Mouse (Mus musculus): ENCODE results near the gene Dock1. TPM values are rescaled to one million over a fixed set of nuclear protein-coding genes. Genes with fewer than 3 reads are reported as not detected.

The Dock1 gene
- polyA plus RNA-seq, 1 experiment from 2014 or later = 21.9 TPM

GRCm38 (mm10) chr7:135203920-135204319 is 533.5 kb downstream of the Dock1 start:
- no peak overlapping the region for H3K4me3 ChIP-seq (ENCODE audit: low read length)
- H3K27me3 ChIP-seq (replicated peaks; ENCODE audit: control insufficient read depth, insufficient read depth, low read length) = no peaks in the 10 kb centered on the region
- H3K9ac ChIP-seq (ENCODE audit: low read depth, low read length) = no peak overlapping the region
- no peak for ATAC-seq
- no peak overlapping the region for H3K27ac ChIP-seq (ENCODE audit: low read length)
- H3K4me1 ChIP-seq (ENCODE audit: control insufficient read depth, insufficient read depth, low read length) = no peaks in the 10 kb centered on the region
- no peaks in the 10 kb centered on the region for H3K36me3 ChIP-seq (ENCODE audit: control insufficient read depth, insufficient read depth, low read length)
- no peaks in the 10 kb centered on the region for H3K9me3 ChIP-seq (ENCODE audit: control insufficient read depth, low read length)
- H3K4me2 ChIP-seq (ENCODE audit: low read depth, low read length) = no peak overlapping the region

- Histone ChIP-seq H3K9me3 (ENCODE audit: control insufficient read depth, low read length) (no peaks in the 10 kb centered on the region), H3K4me3 (ENCODE audit: low read length) (no peak overlapping the region), H3K36me3 (ENCODE audit: control insufficient read depth, insufficient read depth, low read length) (no peaks in the 10 kb centered on the region), H3K9ac (ENCODE audit: low read depth, low read length) (no peak overlapping the region), H3K4me1 (ENCODE audit: control insufficient read depth, insufficient read depth, low read length) (no peaks in the 10 kb centered on the region), H3K27me3 (replicated peaks; ENCODE audit: control insufficient read depth, insufficient read depth, low read length) (no peaks in the 10 kb centered on the region), H3K4me2 (ENCODE audit: low read depth, low read length) (no peak overlapping the region), H3K27ac (ENCODE audit: low read length) (no peak overlapping the region)
- no peak for ATAC-seq
- 75% methylated on average over 5 of the region's 5 CpGs for WGBS
Observed at GRCm38 (mm10) chr7:135205111-135205510, 534.7 kb downstream of the Dock1 start.

DNA sequence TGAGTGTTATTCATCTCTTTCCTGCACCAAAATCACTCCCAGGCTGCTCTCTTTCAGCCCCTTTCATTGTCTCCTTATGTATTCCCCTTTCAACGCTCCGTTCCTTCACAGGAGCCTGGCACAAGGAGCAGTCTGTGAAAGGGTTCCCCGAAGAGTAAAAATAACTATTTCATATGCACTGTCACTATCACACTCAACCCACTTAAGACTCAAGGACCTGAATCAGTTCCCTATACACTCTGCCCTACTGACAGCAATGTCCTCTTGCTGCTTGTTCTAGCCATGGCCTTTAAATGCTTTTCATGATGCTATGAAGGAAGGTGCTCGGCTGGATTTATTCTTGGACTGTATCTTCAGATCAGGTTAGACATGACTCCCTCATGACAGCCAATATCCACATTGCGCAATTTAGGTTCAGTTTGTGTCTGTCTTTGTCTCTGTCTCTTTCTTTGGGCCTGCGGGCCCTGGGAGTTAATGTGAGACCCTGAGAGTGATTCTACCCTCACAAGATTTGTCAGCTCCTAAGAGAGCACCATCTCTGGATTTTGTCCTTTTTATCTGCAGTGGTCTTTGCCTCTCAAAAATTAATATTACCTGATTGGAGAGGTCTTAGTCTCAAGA is 538.6 kb downstream of the Dock1 start:
- Histone ChIP-seq H3K27ac (ENCODE audit: low read length) (no peak overlapping the region), H3K4me3 (ENCODE audit: low read length) (no peak overlapping the region), H3K9me3 (ENCODE audit: control insufficient read depth, low read length) (no peaks in the 10 kb centered on the region), H3K4me1 (ENCODE audit: control insufficient read depth, insufficient read depth, low read length) (no peaks in the 10 kb centered on the region), H3K9ac (ENCODE audit: low read depth, low read length) (no peak overlapping the region), H3K4me2 (ENCODE audit: low read depth, low read length) (no peak overlapping the region), H3K36me3 (ENCODE audit: control insufficient read depth, insufficient read depth, low read length) (no peaks in the 10 kb centered on the region), H3K27me3 (replicated peaks; ENCODE audit: control insufficient read depth, insufficient read depth, low read length) (no peaks in the 10 kb centered on the region)
- WGBS = 88% methylated on average over 6 of the region's 6 CpGs
- ATAC-seq = no peak

- Histone ChIP-seq H3K27ac (ENCODE audit: low read length) (no peak overlapping the region), H3K4me3 (ENCODE audit: low read length) (no peak overlapping the region), H3K9me3 (ENCODE audit: control insufficient read depth, low read length) (no peaks in the 10 kb centered on the region), H3K27me3 (replicated peaks; ENCODE audit: control insufficient read depth, insufficient read depth, low read length) (no peaks in the 10 kb centered on the region), H3K4me2 (ENCODE audit: low read depth, low read length) (no peak overlapping the region), H3K4me1 (ENCODE audit: control insufficient read depth, insufficient read depth, low read length) (no peaks in the 10 kb centered on the region), H3K36me3 (ENCODE audit: control insufficient read depth, insufficient read depth, low read length) (no peaks in the 10 kb centered on the region), H3K9ac (ENCODE audit: low read depth, low read length) (no peak overlapping the region)
- ATAC-seq = no peak
Observed at GRCm38 (mm10) chr7:135210296-135210695, 539.8 kb downstream of the Dock1 start.

- Histone ChIP-seq H3K9ac (ENCODE audit: low read depth, low read length) (no peak overlapping the region), H3K4me1 (ENCODE audit: control insufficient read depth, insufficient read depth, low read length) (no peaks in the 10 kb centered on the region), H3K4me2 (ENCODE audit: low read depth, low read length) (no peak overlapping the region), H3K36me3 (ENCODE audit: control insufficient read depth, insufficient read depth, low read length) (no peaks in the 10 kb centered on the region), H3K27ac (ENCODE audit: low read length) (no peak overlapping the region), H3K27me3 (replicated peaks; ENCODE audit: control insufficient read depth, insufficient read depth, low read length) (no peaks in the 10 kb centered on the region), H3K4me3 (ENCODE audit: low read length) (no peak overlapping the region), H3K9me3 (ENCODE audit: control insufficient read depth, low read length) (no peaks in the 10 kb centered on the region)
- no peak for ATAC-seq
- 89% methylated on average over 2 of the region's 2 CpGs for WGBS
Observed at GRCm38 (mm10) chr7:135210831-135211230, 540.4 kb downstream of the Dock1 start.

DNA sequence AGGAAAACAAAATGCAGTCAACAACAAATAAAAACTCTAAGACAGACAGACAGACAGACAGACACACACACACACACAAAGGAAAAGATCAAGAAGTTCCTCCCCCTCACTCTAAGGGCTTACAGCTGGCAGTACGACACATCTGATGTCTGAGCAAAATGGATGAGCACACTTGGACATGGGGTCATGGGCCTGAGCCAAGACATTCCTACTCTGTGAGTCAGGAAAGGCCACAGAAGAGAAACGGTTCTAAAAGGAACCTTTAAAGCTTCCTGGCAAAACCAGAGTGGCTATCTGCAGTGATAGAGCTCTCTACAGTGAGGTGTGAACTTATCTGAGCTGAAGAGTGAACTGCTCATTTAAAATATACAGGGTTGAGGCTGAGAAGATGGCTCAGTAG is 542.1 kb downstream of the Dock1 start:
- no peak overlapping the region for H3K27ac ChIP-seq (ENCODE audit: low read length)
- no peak overlapping the region for H3K9ac ChIP-seq (ENCODE audit: low read depth, low read length)
- H3K4me2 ChIP-seq (ENCODE audit: low read depth, low read length) = no peak overlapping the region
- 29% methylated on average over 2 of the region's 2 CpGs for WGBS
- H3K4me3 ChIP-seq (ENCODE audit: low read length) = no peak overlapping the region
- peak; percentile 67; the same call in 1 of the 2 replicates for ATAC-seq
- H3K27me3 ChIP-seq (replicated peaks; ENCODE audit: control insufficient read depth, insufficient read depth, low read length) = no peaks in the 10 kb centered on the region
- no peaks in the 10 kb centered on the region for H3K9me3 ChIP-seq (ENCODE audit: control insufficient read depth, low read length)
- no peaks in the 10 kb centered on the region for H3K4me1 ChIP-seq (ENCODE audit: control insufficient read depth, insufficient read depth, low read length)
- no peaks in the 10 kb centered on the region for H3K36me3 ChIP-seq (ENCODE audit: control insufficient read depth, insufficient read depth, low read length)

DNA sequence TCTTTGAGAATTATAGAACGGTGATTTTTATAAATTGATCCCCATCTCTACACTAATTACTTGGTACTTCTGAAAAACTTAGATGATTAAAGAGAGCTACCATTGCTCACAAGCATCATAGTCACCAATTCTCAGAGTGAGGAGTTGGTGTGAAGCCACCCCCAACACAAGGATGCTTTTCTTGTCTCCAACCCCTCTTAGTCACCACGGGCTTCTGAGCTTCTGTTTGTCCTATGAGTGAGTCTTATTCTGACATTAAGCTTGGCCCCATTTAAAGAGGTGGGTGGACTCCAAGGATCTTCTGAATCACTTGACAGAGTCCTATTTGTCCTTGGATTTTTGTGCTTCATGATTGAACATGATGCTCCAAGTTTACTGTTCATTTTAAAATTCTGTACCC is 551.0 kb downstream of the Dock1 start:
- H3K27me3 ChIP-seq (replicated peaks; ENCODE audit: control insufficient read depth, insufficient read depth, low read length) = no peaks in the 10 kb centered on the region
- H3K4me3 ChIP-seq (ENCODE audit: low read length) = no peak overlapping the region
- no peak overlapping the region for H3K4me2 ChIP-seq (ENCODE audit: low read depth, low read length)
- H3K9me3 ChIP-seq (ENCODE audit: control insufficient read depth, low read length) = no peaks in the 10 kb centered on the region
- H3K4me1 ChIP-seq (ENCODE audit: control insufficient read depth, insufficient read depth, low read length) = no peaks in the 10 kb centered on the region
- 82% methylated on average over 2 of the region's 2 CpGs for WGBS
- no peaks in the 10 kb centered on the region for H3K36me3 ChIP-seq (ENCODE audit: control insufficient read depth, insufficient read depth, low read length)
- no peak for ATAC-seq
- no peak overlapping the region for H3K27ac ChIP-seq (ENCODE audit: low read length)
- no peak overlapping the region for H3K9ac ChIP-seq (ENCODE audit: low read depth, low read length)

All from intestine, embryonic 16.5 days (tissue).